Mouse (Mus musculus) thymus, adult 2 months (tissue): Measurements from ENCODE around the gene Dll1. TPM values are rescaled to one million over a fixed set of nuclear protein-coding genes. Genes with fewer than 3 reads are reported as not detected.
A peak's percentile ranks its signal among the peaks of the same experiment; 100 is the strongest.

Source experiments
- DNase-seq: peaks from one replicate; pipeline ENCODE4 v3.0.0; 2021
- H3K27ac ChIP-seq: fragments of 200-500 bp; 2 replicates; pipeline ENCODE4 v1.5.1; 2012; ENCODE audit warnings: low read length, control low read depth; ENCODE audit not compliant: control insufficient read depth, insufficient read depth
- H3K27me3 ChIP-seq: fragments of 200-500 bp; 2 replicates; pipeline ENCODE4 v1.6.1; 2012; ENCODE audit warnings: mild to moderate bottlenecking, low read length, moderate library complexity, mixed read lengths; ENCODE audit not compliant: control insufficient read depth, insufficient read depth
- H3K36me3 ChIP-seq: fragments of 200-500 bp; 2 replicates; pipeline ENCODE4 v1.6.1; 2012; ENCODE audit warnings: mild to moderate bottlenecking, low read length, moderate library complexity; ENCODE audit not compliant: control insufficient read depth, insufficient read depth
- H3K4me1 ChIP-seq: fragments of 200-500 bp; replicated peaks from 2 replicates; pipeline ENCODE4 v1.6.1; 2012; ENCODE audit warnings: low read length; ENCODE audit not compliant: control insufficient read depth, insufficient read depth
- H3K4me3 ChIP-seq: fragments of 200-500 bp; 2 replicates; pipeline ENCODE4 v1.5.1; 2012; ENCODE audit warnings: mild to moderate bottlenecking, low read length, control low read depth, moderate library complexity; ENCODE audit not compliant: control insufficient read depth, insufficient read depth
- CTCF ChIP-seq: fragments of 200-500 bp; IDR thresholded peaks from 2 replicates; pipeline ENCODE4 v1.5.1; 2012; ENCODE audit warnings: mild to moderate bottlenecking, control low read depth, low read length, moderate library complexity, borderline replicate concordance; ENCODE audit not compliant: control insufficient read depth, poor library complexity, insufficient read depth; ENCODE audit errors: extremely low read depth
- POLR2A ChIP-seq: fragments of 200-500 bp; IDR thresholded peaks from 2 replicates; pipeline ENCODE4 v1.6.1; 2012; ENCODE audit warnings: mild to moderate bottlenecking, low read length, control low read depth, moderate library complexity; ENCODE audit not compliant: control insufficient read depth, poor library complexity, insufficient read depth; ENCODE audit errors: extremely low read depth
- WGBS: fragments of 180-500 bp; shearing (Covaris S2); methylation state at CpG from one replicate; pipeline ENCODE4 v1.1.7; 2018; 5-methylcytosine and 5-hydroxymethylcytosine counted together
- polyA plus RNA-seq: library from polyadenylated mRNA; depleted of rRNA; stranded (reverse); fragments of >200 nt; gene quantifications from 2 replicates; pipeline ENCODE4 v1.2.3, GENCODE M21; 2012; rRNA removed

Dll1 gene
- polyA plus RNA-seq: 5.8 and 9.8 TPM in 2 replicates

GRCm38 (mm10) chr17:15376494-15377181 is at the start of gene Dll1:
Gene Dll1 (minus strand): TSS chr17:15376872.
- H3K27me3 ChIP-seq: peaks cover 26% of the 10 kb centered on the region
- TF ChIP-seq CTCF: no peak
- no peak for TF ChIP-seq POLR2A

GRCm38 (mm10) chr17:15425931-15426330 is 49.3 kb upstream of the Dll1 start:
- Histone ChIP-seq H3K4me3 (no peak overlapping the region), H3K27ac (no peak overlapping the region), H3K4me1 (peaks cover 7% of the 10 kb centered on the region), H3K36me3 (peaks cover 35% of the 10 kb centered on the region), H3K27me3 (no peaks in the 10 kb centered on the region)
- TF ChIP-seq POLR2A (no peak), CTCF (no peak)
- DNase-seq: no peak
- 97% methylated on average over 3 of the region's 3 CpGs for WGBS

More at GRCm38 (mm10) chr17:15376494-15377181, at the start of gene Dll1:
- no peak for DNase-seq
- Histone ChIP-seq H3K4me3 (peak within 1 kb of the TSS; percentile 47), H3K36me3 (no peaks in the 10 kb centered on the region), H3K27ac (no peak within 1 kb of the TSS), H3K4me1 (peaks cover 11% of the 10 kb centered on the region)
- 3% methylated on average over 36 of the region's 36 CpGs for WGBS

- TF ChIP-seq CTCF: no peak
- TF ChIP-seq POLR2A: no peak
- Histone ChIP-seq H3K27ac (no peak overlapping the region), H3K4me1 (no peaks in the 10 kb centered on the region), H3K4me3 (no peak overlapping the region), H3K27me3 (no peaks in the 10 kb centered on the region), H3K36me3 (peaks cover 43% of the 10 kb centered on the region)
- WGBS: 95% methylated on average over 8 of the region's 8 CpGs
- no peak for DNase-seq
Observed at GRCm38 (mm10) chr17:15423080-15423765, 46.6 kb upstream of the Dll1 start.

- H3K27me3 ChIP-seq: no peaks in the 10 kb centered on the region
- peaks cover 48% of the 10 kb centered on the region for H3K36me3 ChIP-seq
- no peaks in the 10 kb centered on the region for H3K4me1 ChIP-seq
- WGBS: 95% methylated on average over 9 of the region's 9 CpGs
- TF ChIP-seq CTCF: no peak
- TF ChIP-seq POLR2A: no peak
- H3K4me3 ChIP-seq: no peak overlapping the region
- DNase-seq: no peak
- no peak overlapping the region for H3K27ac ChIP-seq
Observed at GRCm38 (mm10) chr17:15422666-15423065, 46.0 kb upstream of the Dll1 start.

GRCm38 (mm10) chr17:15421446-15421845 is 44.8 kb upstream of the Dll1 start:
- TF ChIP-seq CTCF: no peak
- TF ChIP-seq POLR2A: no peak
- Histone ChIP-seq H3K36me3 (peaks cover 57% of the 10 kb centered on the region), H3K4me1 (no peaks in the 10 kb centered on the region), H3K27me3 (no peaks in the 10 kb centered on the region), H3K4me3 (no peak overlapping the region), H3K27ac (no peak overlapping the region)
- no peak for DNase-seq
- WGBS: 97% methylated on average over 6 of the region's 6 CpGs

GRCm38 (mm10) chr17:15420021-15420603 is 43.4 kb upstream of the Dll1 start:
- WGBS: 96% methylated on average over 8 of the region's 8 CpGs

More at GRCm38 (mm10) chr17:15420021-15420603, 43.4 kb upstream of the Dll1 start:
- H3K27ac ChIP-seq: no peak overlapping the region
- H3K27me3 ChIP-seq: no peaks in the 10 kb centered on the region
- TF ChIP-seq CTCF: no peak
- no peak for TF ChIP-seq POLR2A
- no peaks in the 10 kb centered on the region for H3K4me1 ChIP-seq
- no peak overlapping the region for H3K4me3 ChIP-seq
- DNase-seq: no peak
- peaks cover 63% of the 10 kb centered on the region for H3K36me3 ChIP-seq
